Mouse (Mus musculus) CD4-positive, CD25-positive, alpha-beta regulatory T cell, adult 4 months (primary cell): ENCODE measurements around the gene Ncoa7. TPM values are rescaled to one million over a fixed set of nuclear protein-coding genes. Genes with fewer than 3 reads are reported as not detected.
"Not testable (repeated sequence)": the region's sequence is repeated elsewhere in the genome, so short reads cannot be mapped to it uniquely, and the experiment has no call there.

Source experiments
- ATAC-seq: one replicate; pipeline ENCODE4 v1.8.0; 2017
- polyA plus RNA-seq, 2 experiments: library from polyadenylated mRNA; unstranded; fragments of 100-300 nt; shearing (Covaris generic); gene quantifications; one replicate each; pipeline ENCODE4 v1.2.1; 2017

The Ncoa7 gene
- polyA plus RNA-seq, 2 experiments from 2014 or later: 105 to 122 TPM

- ATAC-seq: no peak
Measured at GRCm38 (mm10) chr10:30787684-30788339, 15.3 kb downstream of the Ncoa7 start.

DNA sequence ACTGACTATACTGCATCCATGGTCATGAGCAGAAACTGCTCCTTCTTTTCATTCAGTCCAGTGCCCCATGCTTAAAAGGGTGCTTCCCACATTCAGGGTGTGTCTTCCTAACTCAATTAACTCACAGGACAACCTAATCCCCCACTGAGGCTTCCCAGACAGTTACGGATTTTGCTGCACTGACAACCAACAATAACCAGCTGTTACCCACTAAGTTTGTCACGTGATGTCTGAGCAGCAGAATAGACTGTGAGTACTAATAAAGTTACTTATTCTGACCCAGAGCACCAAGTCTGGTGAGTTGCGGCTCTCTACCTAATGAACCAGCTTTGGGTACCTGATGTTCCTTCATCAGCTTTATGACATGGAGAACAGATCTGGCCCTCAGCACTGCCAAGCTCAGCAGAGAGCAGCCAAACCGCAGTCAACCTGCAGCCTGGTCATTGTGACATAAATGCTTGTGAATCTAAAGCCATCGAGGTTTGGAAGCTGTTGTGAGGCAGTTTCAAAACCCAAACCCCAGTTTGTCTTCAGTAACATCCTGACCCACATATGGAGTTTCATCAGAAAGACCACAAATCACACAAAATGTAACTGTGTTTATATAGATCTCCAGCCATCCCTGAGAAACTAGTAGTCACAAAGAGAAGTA is 16.9 kb downstream of the Ncoa7 start:
- ATAC-seq: no peak

GRCm38 (mm10) chr10:30780921-30781320 is 22.2 kb downstream of the Ncoa7 start:
- not testable (repeated sequence) for ATAC-seq

- peak; percentile 39 for ATAC-seq
Measured at GRCm38 (mm10) chr10:30778240-30778639, 24.9 kb downstream of the Ncoa7 start.

GRCm38 (mm10) chr10:30775987-30776386 is 27.1 kb downstream of the Ncoa7 start:
- no peak for ATAC-seq

- no peak for ATAC-seq
Measured at GRCm38 (mm10) chr10:30775568-30775967, 27.6 kb downstream of the Ncoa7 start.

- no peak for ATAC-seq
Measured at GRCm38 (mm10) chr10:30774396-30774795, 28.7 kb downstream of the Ncoa7 start.

DNA sequence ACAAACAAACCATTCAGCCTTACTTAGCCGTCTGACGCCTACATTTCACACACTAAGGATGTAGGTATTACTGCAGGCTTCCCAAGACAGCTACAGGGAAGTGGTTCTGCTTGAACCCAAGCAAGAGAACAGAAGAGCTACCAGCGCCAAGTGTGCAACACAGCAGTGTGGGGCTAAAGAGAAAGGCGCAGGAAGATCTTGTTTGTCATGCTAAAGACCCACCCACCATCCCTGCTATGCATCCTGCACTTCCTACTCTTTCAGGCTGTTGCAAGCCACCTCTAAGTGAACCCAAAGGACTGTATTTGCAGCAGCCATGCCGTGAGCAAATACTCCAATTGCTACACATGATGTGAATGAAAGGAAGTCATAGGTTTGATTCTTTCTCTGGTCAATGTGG is 29.9 kb downstream of the Ncoa7 start:
- no peak for ATAC-seq

GRCm38 (mm10) chr10:30771417-30772158 is 31.5 kb downstream of the Ncoa7 start:
- no peak for ATAC-seq

DNA sequence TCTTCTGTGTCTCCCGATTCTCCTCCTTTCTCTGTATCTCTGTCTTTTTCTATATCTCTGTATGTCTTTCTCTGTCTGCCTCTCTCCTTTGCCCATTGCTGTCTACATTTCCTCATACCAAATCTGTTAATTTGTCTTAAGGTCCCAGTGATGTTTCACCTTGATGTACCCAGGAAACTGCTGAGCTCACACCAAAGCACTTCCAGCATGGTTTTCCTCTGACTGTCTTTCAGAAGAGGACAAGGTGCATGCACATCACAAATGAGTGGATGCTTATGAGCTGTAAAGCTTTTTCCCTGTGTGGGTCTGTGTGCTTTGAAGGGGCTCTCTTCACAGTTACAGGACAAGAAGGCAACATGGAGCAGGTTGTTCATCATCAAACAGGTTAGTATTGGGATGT is 34.3 kb downstream of the Ncoa7 start:
- ATAC-seq: no peak

GRCm38 (mm10) chr10:30768250-30768649 is 34.9 kb downstream of the Ncoa7 start:
- no peak for ATAC-seq

DNA sequence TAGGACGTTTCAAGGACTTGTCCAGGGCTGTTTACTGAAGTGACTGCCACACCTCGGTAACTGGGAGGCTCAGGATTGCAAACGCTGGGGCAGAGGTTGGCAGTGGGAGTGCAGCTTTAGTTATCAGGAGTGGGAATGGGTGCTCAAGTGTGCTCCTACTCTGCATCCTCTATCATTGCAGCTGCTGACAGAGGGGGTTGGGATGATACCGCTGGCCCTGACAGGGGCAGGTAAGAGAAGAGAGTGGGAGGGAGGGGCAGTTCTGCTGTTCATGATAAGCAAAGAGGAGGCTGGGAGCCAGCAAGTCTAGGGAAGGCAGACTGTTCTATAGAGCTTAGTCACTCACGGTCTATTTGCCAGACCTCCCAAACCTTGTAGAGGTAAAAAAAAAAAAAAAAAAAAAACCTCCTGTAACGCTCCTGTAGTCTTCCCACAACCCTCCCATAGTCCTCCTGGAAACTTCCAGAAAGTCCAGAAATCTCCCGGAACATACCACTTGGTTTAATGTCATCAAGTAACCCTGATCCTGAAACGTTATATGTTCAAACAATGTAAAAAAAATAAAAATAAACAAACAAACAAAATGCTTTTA is 39.9 kb downstream of the Ncoa7 start:
- no peak for ATAC-seq

- ATAC-seq: no peak
Measured at GRCm38 (mm10) chr10:30762284-30762964, 40.7 kb downstream of the Ncoa7 start.

GRCm38 (mm10) chr10:30759360-30760147 is 43.6 kb downstream of the Ncoa7 start:
- no peak for ATAC-seq

DNA sequence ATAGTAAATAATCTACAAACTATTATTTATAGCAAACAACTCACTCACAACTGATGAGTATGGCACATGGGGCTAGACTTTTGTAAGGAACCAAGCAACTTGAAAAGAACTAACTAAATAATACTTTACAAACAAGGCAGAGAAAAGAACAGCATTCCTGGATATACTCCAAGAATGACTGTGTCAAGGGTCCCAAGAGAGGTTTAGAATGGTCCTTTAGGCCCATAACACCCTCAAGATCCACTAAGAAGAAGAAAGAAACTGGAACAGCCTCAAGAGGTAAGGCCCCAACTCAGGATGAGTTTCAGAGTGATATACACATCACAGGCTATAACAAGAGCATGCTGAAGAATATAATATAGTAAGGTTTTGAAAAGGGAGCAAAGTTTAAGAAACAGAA is 47.1 kb downstream of the Ncoa7 start:
- no peak for ATAC-seq

GRCm38 (mm10) chr10:30754825-30755457 is 48.2 kb downstream of the Ncoa7 start:
- ATAC-seq: no peak

DNA sequence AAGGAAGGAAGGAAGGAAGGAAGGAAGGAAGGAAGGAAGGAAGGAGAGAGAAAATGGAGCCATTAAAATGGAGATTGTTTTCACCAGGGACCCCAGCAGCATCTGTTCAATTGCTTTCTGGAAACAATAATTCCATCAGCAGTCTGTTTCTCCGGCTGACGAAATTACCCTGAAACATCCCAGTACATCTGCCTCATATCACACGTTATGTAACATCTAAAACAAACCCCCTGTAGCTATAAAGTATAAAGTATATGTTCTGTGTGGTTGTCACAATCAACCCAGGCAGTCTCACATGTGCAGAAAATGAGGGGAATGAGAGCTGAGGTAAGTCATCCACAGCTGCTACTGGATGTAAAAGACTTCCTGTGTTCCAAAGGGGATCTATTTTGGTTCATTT is 49.0 kb downstream of the Ncoa7 start:
- no peak for ATAC-seq

DNA sequence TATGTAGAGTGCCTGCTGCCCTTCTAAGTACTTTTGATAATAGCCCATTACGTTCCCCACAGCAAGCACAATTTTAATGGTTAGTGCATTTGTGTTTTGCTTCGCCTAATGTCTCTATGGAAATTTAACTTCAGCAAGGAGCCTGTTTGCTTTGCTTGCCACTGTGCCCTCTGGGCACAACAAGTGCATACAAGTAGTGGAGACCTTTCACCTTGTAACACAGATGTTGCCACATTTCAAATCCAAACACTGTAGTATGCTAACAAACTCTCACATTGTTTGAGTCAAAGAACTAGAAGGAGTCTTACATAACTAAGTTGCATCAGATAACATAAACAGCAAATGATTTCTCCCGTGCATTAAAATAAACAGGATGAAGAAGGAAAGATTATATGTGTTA is 50.6 kb downstream of the Ncoa7 start:
- no peak for ATAC-seq

GRCm38 (mm10) chr10:30751586-30751985 is 51.5 kb downstream of the Ncoa7 start:
- ATAC-seq: no peak

DNA sequence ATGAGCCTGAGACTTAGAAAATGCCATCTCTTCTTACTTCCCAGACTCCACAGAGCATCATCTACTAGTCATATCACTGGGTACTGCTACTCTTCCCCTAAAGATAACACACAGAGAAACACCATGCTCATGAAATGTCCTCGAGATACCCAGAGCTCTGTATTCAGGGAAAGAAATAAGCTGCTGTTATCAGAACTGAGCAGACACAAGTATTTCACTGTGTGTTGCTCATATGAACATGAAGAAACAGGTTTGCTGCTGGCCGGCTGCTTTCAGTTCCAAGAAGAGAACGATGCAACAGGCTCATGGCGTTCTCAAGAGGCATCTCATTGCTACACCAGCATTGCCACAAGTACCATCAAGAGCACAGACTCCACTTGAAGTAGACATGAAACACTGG is 53.3 kb downstream of the Ncoa7 start:
- ATAC-seq: no peak

DNA sequence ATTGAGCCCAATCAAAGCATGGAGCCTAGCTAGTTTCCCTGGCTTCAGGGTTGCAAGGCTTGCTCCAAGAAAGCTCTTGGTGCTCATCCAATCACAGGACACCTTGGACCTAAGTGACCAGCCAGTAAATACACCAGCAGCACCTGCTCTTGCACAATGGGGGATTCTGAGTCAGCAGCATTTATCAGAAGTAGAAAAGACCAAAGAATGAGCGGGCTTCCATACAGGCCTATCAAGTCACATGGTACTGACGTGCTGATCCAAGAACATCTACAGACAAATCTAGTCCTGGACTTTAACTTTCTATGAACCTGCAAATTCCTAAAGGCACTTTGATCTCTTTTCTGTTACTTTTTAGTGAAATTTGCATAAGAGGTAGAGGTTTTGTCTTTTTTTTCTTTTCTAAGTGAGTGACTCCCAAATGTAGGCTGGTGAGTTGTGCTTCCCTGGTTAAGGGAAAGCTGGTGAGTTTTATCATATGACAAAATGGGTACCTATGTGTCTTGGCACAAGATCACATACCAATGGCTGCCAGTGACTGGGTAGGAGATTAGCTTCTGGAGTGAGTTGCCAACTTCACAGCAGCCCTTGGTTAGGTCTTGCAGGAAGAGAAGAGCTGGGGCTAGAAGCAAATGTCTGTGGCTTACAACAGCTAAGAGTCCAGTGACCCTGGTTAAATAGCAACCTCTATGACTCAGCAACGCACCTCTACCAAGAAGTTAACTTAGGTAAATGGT is 57.7 kb downstream of the Ncoa7 start:
- no peak for ATAC-seq
